Mouse (Mus musculus) mature B cell (primary cell): ENCODE measurements around the gene Nr4a1.

Experiments
- in situ Hi-C: fragments of 300-500 bp; cut with MboI; formaldehyde crosslinking; loops from 2 replicates; pipeline ENCODE4 v1.14.3; 2019

Nr4a1 gene

DNA sequence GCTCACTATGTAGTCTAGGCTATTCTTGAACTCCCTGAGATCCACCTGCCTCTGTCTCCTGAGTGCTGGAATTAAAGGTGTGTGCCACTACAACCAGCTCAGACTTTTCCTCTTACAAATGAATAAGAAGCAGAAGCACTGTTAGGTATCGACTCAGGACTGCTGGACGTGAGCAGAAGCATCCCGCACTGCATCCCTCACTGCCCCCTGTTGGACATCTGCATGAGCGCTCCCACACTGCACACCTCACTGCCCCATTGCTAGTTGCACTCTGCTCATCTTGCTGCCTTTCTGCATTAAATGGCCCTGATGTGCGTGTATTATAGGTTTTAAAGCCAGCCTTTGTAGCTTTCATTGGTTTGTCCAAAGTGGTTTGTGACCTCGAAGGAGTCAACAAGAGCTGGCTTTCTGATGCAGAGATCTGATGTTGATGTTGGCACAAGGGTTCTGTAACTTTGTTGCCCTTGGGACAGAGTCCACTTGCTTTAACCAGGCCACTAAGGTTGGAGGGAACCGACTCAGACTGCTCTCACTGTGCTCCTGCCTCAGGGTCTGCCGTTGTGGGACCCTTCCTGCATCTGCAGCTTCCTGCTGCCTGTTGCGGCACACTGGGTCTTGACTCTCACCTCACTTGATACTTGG is 32.2 kb downstream of the Nr4a1 start:
- in situ Hi-C loops: no loop called here

- in situ Hi-C loops: no loop called here
Measured at GRCm38 (mm10) chr15:101287361-101287760, 33.3 kb downstream of the Nr4a1 start.

GRCm38 (mm10) chr15:101290354-101290753 is 36.3 kb downstream of the Nr4a1 start:
- in situ Hi-C loops: no loop called here

DNA sequence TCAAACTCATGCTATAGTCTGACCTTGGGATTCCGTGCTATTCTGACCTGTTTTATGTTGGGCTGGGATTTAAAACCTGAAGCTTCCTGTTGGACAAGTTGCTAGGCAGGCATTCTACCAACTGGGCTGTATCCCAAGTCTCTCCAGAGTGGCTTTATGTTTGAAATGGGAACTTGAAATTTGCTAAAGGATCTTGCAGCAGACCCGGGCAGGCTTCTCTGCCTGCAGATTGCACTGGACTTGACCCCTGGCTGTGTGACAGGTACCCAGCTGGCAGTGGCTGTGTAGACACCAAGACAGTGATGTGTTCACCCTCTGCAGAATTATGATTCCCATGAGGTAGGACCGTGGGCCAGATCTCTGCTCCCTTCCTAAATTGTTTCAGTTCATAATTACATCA is 37.9 kb downstream of the Nr4a1 start:
- in situ Hi-C loops: no loop called here

- in situ Hi-C loops: no loop called here
Measured at GRCm38 (mm10) chr15:101293025-101293621, 39.1 kb downstream of the Nr4a1 start, which contains the start of gene 6030408B16Rik. Gene 6030408B16Rik (plus strand): TSS chr15:101293212.

DNA sequence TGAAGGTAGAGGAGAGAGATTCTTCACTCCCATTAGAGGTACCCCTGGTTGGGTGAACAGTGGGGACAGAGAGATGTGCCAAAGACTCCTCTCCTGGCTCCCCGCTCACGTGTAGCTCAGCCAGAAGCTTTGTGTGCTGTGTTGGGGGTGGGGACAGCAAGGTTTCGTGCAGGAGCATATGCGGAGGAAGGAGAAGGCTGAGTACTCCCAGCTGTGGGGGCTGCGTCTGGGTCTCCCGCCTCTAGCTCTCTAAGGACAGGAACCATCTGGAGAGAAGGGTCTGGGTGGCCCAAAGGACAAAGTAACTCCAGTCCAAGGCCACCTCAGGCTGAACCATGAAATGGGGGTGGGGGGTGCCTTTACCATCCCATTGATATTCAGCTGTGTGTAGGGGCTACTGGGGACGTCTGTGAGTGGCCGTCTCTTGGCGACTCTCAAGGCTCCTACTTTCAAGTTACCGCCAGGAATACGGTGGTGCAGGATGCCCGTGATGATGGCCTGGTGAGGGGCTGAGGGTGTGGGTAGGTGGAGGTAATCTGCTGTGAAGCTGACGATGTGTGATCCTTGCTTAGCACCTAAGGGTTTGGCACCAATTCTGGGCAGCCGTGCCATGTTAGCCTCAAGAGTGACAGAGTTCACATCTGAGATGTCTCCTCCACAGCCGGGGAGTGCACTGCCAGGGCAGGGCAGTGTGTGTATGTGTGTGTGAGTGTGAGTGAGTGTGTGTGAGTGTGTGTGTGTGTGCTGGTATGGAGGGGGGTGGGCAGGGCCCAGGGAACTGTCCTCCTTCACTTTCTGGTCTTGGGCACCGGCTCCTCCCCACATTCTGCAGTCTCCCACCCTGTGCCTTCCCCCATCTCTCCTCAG is 40.2 kb downstream of the Nr4a1 start:
- in situ Hi-C loops: no loop called here

DNA sequence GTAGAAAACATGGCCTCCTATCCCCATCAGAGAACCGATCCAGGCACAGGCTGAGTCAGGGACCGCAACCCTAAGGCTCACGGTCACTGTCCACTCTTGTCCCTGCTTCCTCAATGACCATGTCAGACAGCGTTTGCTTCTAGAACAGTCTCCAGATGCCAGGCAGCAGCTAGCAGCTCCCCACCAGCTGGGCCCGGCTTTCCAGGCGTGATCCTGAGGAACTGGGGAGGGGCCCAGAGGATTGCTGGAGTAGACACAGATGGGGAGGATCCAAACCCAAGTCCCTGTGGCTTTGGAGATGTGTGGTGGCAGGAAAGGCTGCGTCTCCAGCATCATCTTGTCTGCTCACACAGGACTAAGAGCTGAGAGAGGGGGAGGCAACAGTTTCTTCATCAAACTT is 41.0 kb downstream of the Nr4a1 start:
- in situ Hi-C loops: no loop called here

DNA sequence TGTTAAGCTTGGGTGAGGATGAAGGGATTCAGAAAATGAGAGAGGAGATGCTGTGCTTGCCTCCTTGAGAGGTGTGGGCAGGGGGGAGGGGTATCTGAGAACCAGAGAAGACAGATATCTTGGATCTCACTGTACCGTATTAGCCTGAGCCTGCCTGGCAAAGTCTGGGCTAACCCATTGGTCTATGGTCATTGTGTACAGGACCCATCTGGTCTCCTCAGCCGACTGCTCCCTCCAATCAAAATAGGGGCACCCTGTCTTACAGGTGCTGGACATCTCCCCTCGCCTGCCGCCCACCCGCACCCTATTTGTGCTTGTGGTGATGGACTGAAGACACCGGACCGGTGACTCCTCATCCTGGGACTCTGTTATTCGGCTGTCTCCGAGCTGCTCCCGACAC is 41.5 kb downstream of the Nr4a1 start:
- in situ Hi-C loops: no loop called here

DNA sequence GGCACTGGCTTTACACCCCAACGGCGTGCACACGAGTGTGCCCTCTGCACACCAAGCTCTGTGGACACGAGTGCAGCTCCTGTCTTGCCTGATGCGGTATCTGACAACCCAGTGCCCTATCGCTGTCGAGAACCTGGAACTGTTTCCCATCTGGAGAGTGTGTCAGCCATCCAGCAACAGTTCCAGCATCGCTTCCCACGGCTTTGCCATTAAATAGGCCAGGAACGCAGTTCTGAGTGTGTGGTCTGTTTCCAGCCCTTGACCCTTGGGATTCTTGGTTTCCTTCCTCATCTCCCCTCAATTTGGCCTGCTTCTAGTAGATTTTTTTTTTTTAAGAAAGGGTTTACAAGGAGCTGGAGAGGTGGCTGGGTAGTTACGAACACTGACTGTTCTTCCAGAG is 42.0 kb downstream of the Nr4a1 start:
- in situ Hi-C loops: no loop called here

- in situ Hi-C loops: no loop called here
Measured at GRCm38 (mm10) chr15:101297988-101298387, 43.9 kb downstream of the Nr4a1 start.

GRCm38 (mm10) chr15:101298550-101298949 is 44.5 kb downstream of the Nr4a1 start:
- in situ Hi-C loops: no loop called here

GRCm38 (mm10) chr15:101299480-101299960 is 45.5 kb downstream of the Nr4a1 start:
- in situ Hi-C loops: no loop called here

DNA sequence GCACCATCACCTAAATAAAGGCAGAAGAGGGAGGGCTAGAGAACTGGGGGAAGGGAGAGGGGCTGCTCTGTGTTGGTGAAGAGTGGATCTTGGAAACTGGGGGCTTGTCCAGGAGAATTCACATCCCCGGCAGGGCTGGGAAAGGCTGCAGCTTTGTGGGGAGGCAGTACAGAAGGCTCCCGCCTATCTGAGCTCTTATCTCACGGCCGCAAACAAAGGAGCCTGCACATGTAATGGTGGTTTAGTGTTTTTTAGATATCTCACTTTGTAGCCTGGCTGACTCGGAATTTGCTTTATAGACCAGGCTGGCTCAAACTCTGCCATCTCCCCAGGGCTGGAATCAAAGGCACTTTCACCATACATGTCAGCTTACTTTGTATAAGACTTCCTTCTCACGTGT is 46.1 kb downstream of the Nr4a1 start:
- in situ Hi-C loops: no loop called here

GRCm38 (mm10) chr15:101302201-101302600 is 48.1 kb downstream of the Nr4a1 start:
- in situ Hi-C loops: no loop called here

DNA sequence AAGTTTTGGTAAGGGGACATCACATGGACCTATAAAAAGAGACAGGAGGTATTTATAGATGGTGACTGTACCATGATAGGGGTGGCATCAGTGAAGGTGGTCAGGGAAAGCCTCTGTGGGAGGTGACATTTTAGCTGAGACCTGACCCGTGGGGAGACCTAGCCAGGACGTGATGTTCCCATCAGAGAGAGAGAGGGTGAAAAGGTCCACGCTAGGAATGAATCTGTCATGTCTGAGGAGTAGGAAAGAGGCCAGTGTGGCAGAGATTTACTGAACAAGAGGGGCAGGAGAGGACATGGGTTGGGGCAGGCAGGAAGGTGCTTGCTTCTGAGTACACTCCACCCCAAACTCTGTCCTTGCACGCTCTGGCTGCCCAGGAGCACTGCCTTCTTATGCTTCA is 49.8 kb downstream of the Nr4a1 start:
- in situ Hi-C loops: no loop called here

DNA sequence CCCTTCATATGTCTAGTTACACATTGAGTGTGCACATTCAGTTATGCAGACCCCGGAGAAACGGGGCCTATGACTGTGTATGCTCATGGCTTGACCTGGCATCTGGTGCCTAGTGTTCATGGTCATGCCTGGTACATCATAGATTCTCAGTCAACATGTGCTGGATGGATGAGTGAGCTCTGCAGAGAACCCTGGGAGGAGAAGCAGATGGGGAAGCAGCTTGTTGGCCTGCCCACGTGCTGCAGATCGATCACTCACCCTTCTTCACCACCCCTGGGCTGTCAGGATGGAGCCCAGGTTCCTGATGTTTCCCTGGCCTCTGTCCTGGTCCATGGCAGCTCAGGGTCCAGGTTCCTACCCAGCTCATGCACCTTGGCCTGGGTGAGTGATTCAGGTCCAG is 52.4 kb downstream of the Nr4a1 start:
- in situ Hi-C loops: no loop called here

- in situ Hi-C loops: no loop called here
Measured at GRCm38 (mm10) chr15:101308440-101309348, 54.6 kb downstream of the Nr4a1 start.

GRCm38 (mm10) chr15:101309493-101309892 is 55.4 kb downstream of the Nr4a1 start:
- in situ Hi-C loops: no loop called here

GRCm38 (mm10) chr15:101311087-101311770 is 57.2 kb downstream of the Nr4a1 start:
- in situ Hi-C loops: no loop called here

DNA sequence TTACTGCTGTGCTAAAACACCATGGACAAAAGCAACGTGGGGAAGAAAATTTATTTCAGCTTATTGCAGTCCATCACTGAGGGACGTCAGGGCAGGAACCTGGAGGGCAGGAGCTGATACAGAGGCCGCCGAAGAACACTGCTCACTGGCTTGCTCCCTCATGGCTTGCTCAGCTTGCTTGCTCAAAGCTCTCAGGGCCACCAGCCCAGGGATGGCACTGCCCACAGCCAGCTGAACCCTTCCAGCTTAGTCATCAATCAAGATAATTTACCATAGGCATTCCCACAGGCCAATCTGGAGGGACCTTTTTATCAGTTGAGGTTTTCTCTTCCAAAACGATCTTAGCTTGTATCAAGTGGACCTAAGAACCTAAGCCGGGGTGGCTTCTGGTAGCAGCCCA is 57.9 kb downstream of the Nr4a1 start:
- in situ Hi-C loops: no loop called here

DNA sequence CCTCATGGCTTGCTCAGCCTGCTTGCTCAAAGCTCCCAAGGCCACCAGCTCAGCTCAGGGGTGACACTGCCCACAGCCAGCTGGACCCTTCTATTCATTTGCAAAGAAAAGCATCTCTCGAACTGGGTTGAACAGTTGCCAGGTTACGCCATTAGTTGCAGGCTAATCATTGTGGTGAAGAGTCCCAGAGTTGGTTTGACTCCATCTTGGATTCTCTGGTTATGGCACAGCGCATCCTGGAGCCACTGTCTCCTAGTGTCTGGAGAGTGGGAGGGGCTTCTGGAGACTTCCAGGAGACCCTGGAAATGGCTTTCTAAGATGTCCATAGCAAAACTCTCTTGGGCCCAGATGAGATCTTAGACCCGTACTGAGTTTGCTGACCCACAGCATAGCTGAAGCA is 61.3 kb downstream of the Nr4a1 start:
- in situ Hi-C loops: no loop called here
